Mouse (Mus musculus) hematopoietic stem cell, adult 5-6 weeks (primary cell): ENCODE data around the gene Arhgap9. TPM values are rescaled to one million over a fixed set of nuclear protein-coding genes. Genes with fewer than 3 reads are reported as not detected.
"Not testable (repeated sequence)": the region's sequence is repeated elsewhere in the genome, so short reads cannot be mapped to it uniquely, and the experiment has no call there.

Experiments used
- ATAC-seq, 2 experiments: fragments of 125-278 bp in 1 of 2; replicated peaks in 1 of 2; 2 replicates each; pipeline ENCODE4 v1.8.0; 2016 to 2017; ENCODE audit warnings: inconsistent platforms in 2 of 2, mild to moderate bottlenecking in 2 of 2, moderate number of reproducible peaks in 2 of 2, low read depth in 1 of 2, moderate TSS enrichment in 1 of 2; ENCODE audit not compliant: low FRiP score in 2 of 2, poor library complexity in 2 of 2, severe bottlenecking in 2 of 2, insufficient read depth in 1 of 2, low TSS enrichment in 1 of 2
- total RNA-seq: library from RNA; stranded (forward); fragments of 172-1452, 232-1000 nt; gene quantifications from 2 replicates; pipeline ENCODE4 v1.2.3, GENCODE M21; 2017

Arhgap9 gene
- total RNA-seq, 1 experiment from 2014 or later, result 29.5 TPM

GRCm38 (mm10) chr10:127312858-127313257 is 8.9 kb upstream of the Arhgap9 start:
- no peak for ATAC-seq

GRCm38 (mm10) chr10:127313516-127313915 is 8.2 kb upstream of the Arhgap9 start:
- not testable (repeated sequence) for ATAC-seq

- not testable (repeated sequence) for ATAC-seq
Observed at GRCm38 (mm10) chr10:127314950-127315349, 6.8 kb upstream of the Arhgap9 start.

GRCm38 (mm10) chr10:127317277-127317676 is 4.5 kb upstream of the Arhgap9 start:
- ATAC-seq, result no peak

GRCm38 (mm10) chr10:127318009-127318408 is 3.8 kb upstream of the Arhgap9 start:
- peak; percentile 37 to 43; a peak in 2 of 4 replicates for ATAC-seq

GRCm38 (mm10) chr10:127319969-127320368 is 1.8 kb upstream of the Arhgap9 start:
- ATAC-seq, result no peak

GRCm38 (mm10) chr10:127322178-127322577 is 414 bp downstream of the Arhgap9 start:
- no peak for ATAC-seq

- no peak for ATAC-seq
Observed at GRCm38 (mm10) chr10:127322669-127323068, 905 bp downstream of the Arhgap9 start.

- peak; percentile 23 to 57; a peak in 2 of 4 replicates for ATAC-seq
Observed at GRCm38 (mm10) chr10:127323131-127323855, 1.5 kb downstream of the Arhgap9 start.

- peak; percentile 68 to 84 for ATAC-seq
Observed at GRCm38 (mm10) chr10:127324495-127324894, 2.7 kb downstream of the Arhgap9 start.

GRCm38 (mm10) chr10:127325454-127326016 is 3.8 kb downstream of the Arhgap9 start:
- ATAC-seq, result 0 out of 4 replicates have a peak, but pooled peaks of 1 of the 2 experiments have one; percentile 9

GRCm38 (mm10) chr10:127326017-127326801 is 4.4 kb downstream of the Arhgap9 start:
- ATAC-seq, result peak; percentile 15 to 23; a peak in 3 of 4 replicates

GRCm38 (mm10) chr10:127326828-127327227 is 5.1 kb downstream of the Arhgap9 start:
- no peak for ATAC-seq

- no peak for ATAC-seq
Observed at GRCm38 (mm10) chr10:127327461-127328145, 5.8 kb downstream of the Arhgap9 start.

GRCm38 (mm10) chr10:127330212-127330611 is 8.4 kb downstream of the Arhgap9 start:
- ATAC-seq, result no peak

- 0 out of 4 replicates have a peak, but pooled peaks of 1 of the 2 experiments have one; percentile 27 for ATAC-seq
Observed at GRCm38 (mm10) chr10:127332211-127332874, 10.6 kb downstream of the Arhgap9 start.

- no peak for ATAC-seq
Observed at GRCm38 (mm10) chr10:127333152-127333551, 11.4 kb downstream of the Arhgap9 start.
